Mouse (Mus musculus): ENCODE results near the gene Phf21a. TPM values are rescaled to one million over a fixed set of nuclear protein-coding genes. Genes with fewer than 3 reads are reported as not detected.
A peak's percentile ranks its signal among the peaks of the same experiment; 100 is the strongest.

Phf21a gene
- polyA plus RNA-seq, 1 experiment from 2014 or later: 37.6 TPM

GRCm38 (mm10) chr2:92182146-92182756 lies 89.3 kb downstream of the Phf21a start:
- Histone ChIP-seq H3K4me3 (replicated peaks) (peak overlapping the region; percentile 81), H3K36me3 (no peaks in the 10 kb centered on the region), H3K9me3 (replicated peaks) (no peaks in the 10 kb centered on the region), H3K27ac (replicated peaks) (peak overlapping the region; percentile 100), H3K27me3 (no peaks in the 10 kb centered on the region), H3K4me2 (replicated peaks) (peak overlapping the region; percentile 81), H3K4me1 (peaks cover 13% of the 10 kb centered on the region), H3K9ac (peak overlapping the region; percentile 78; the same call in 1 of the 2 replicates)
- 4% methylated on average over 11 of the region's 11 CpGs for WGBS
- no peak for ATAC-seq (ENCODE audit: insufficient number of reproducible peaks, low FRiP score, low TSS enrichment, low read depth)

GRCm38 (mm10) chr2:92182981-92183501 lies 90.1 kb downstream of the Phf21a start:
- ATAC-seq (ENCODE audit: insufficient number of reproducible peaks, low FRiP score, low TSS enrichment, low read depth): peak; percentile 77
- H3K4me2 ChIP-seq (replicated peaks): peak overlapping the region; percentile 81
- peak overlapping the region; percentile 78 for H3K9ac ChIP-seq
- peak overlapping the region; percentile 81 for H3K4me3 ChIP-seq (replicated peaks)
- 0% methylated on average over 41 of the region's 41 CpGs for WGBS
- peaks cover 19% of the 10 kb centered on the region for H3K4me1 ChIP-seq
- no peaks in the 10 kb centered on the region for H3K27me3 ChIP-seq
- H3K36me3 ChIP-seq: no peaks in the 10 kb centered on the region
- peak overlapping the region; percentile 100 for H3K27ac ChIP-seq (replicated peaks)
- H3K9me3 ChIP-seq (replicated peaks): no peaks in the 10 kb centered on the region

- H3K27me3 ChIP-seq: no peaks in the 10 kb centered on the region
- WGBS: under 1% methylated on average over 30 of the region's 40 CpGs
- H3K9me3 ChIP-seq (replicated peaks): no peaks in the 10 kb centered on the region
- peak overlapping the region; percentile 79 for H3K9ac ChIP-seq
- H3K4me2 ChIP-seq (replicated peaks): peak overlapping the region; percentile 81
- H3K36me3 ChIP-seq: no peaks in the 10 kb centered on the region
- H3K4me1 ChIP-seq: peaks cover 19% of the 10 kb centered on the region
- ATAC-seq (ENCODE audit: insufficient number of reproducible peaks, low FRiP score, low TSS enrichment, low read depth): peak; percentile 85
- peak overlapping the region; percentile 100 for H3K27ac ChIP-seq (replicated peaks)
- peak overlapping the region; percentile 81 for H3K4me3 ChIP-seq (replicated peaks)
Observed at GRCm38 (mm10) chr2:92183613-92184076, 90.7 kb downstream of the Phf21a start.

DNA sequence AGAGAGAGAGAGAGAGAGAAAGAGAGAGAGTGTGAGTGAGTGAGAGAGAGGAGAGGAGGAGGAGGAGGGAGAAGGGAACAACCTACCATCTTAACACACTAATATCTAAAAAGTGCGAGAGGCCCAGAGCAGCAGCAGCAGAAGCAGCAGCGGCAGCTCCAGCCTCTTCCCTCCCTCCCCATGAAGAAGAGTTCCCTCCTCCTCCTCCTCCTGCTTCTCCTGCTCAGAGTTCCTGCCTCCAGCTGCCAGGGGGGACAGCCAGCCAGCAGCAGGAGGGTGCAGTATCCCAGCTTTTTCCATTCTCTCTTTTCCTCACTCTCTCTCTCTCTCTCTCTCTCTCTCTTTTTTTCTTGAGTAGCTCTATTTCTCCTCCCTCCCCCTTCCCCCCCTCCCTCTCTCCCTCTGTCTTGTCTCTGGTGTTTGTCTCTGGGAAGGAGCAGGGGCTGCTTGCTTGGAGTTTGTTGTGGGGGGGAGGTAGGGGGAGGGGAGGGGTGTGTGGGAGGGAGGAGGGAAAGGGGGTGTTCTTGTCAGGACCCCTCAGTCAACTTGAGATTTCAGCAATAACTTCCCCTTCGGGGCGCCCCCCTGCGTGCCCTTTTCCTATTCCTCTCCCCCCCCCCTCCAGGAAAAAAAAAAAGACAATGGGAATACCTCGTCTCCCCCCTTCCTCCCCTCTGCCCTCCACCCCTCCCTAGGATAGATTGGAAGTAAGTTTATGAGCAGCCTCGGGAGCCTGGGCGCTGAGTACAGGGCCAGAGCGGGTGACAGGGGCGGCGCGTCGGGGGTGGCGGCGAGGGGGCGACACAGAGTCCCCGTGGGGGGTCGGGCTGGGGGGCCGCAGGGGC lies 91.4 kb downstream of the Phf21a start:
- ATAC-seq (ENCODE audit: insufficient number of reproducible peaks, low FRiP score, low TSS enrichment, low read depth): peak; percentile 64
- Histone ChIP-seq H3K36me3 (no peaks in the 10 kb centered on the region), H3K27ac (replicated peaks) (peak overlapping the region; percentile 100), H3K4me3 (replicated peaks) (peak overlapping the region; percentile 81), H3K4me2 (replicated peaks) (peak overlapping the region; percentile 81), H3K27me3 (no peaks in the 10 kb centered on the region), H3K4me1 (peaks cover 19% of the 10 kb centered on the region), H3K9ac (peak overlapping the region; percentile 79), H3K9me3 (replicated peaks) (no peaks in the 10 kb centered on the region)
- 0% methylated on average over 16 of the region's 19 CpGs for WGBS

GRCm38 (mm10) chr2:92185062-92185765 lies 92.3 kb downstream of the Phf21a start:
- H3K9me3 ChIP-seq (replicated peaks): no peaks in the 10 kb centered on the region
- ATAC-seq (ENCODE audit: insufficient number of reproducible peaks, low FRiP score, low TSS enrichment, low read depth): 0 out of 2 replicates have a peak, but pooled peaks have one; percentile 21
- peak overlapping the region; percentile 100 for H3K27ac ChIP-seq (replicated peaks)
- WGBS: under 1% methylated on average over 47 of the region's 47 CpGs
- peaks cover 23% of the 10 kb centered on the region for H3K4me1 ChIP-seq
- H3K27me3 ChIP-seq: no peaks in the 10 kb centered on the region
- H3K4me3 ChIP-seq (replicated peaks): peak overlapping the region; percentile 81
- peak overlapping the region; percentile 81 for H3K4me2 ChIP-seq (replicated peaks)
- H3K36me3 ChIP-seq: no peaks in the 10 kb centered on the region
- H3K9ac ChIP-seq: peak overlapping the region; percentile 79

GRCm38 (mm10) chr2:92185766-92186450 lies 93.0 kb downstream of the Phf21a start:
- Histone ChIP-seq H3K36me3 (no peaks in the 10 kb centered on the region), H3K9ac (peak overlapping the region; percentile 79), H3K9me3 (replicated peaks) (no peaks in the 10 kb centered on the region), H3K4me1 (peaks cover 24% of the 10 kb centered on the region), H3K4me3 (replicated peaks) (peak overlapping the region; percentile 81), H3K27ac (replicated peaks) (peak overlapping the region; percentile 100), H3K27me3 (no peaks in the 10 kb centered on the region), H3K4me2 (replicated peaks) (peak overlapping the region; percentile 81)
- ATAC-seq (ENCODE audit: insufficient number of reproducible peaks, low FRiP score, low TSS enrichment, low read depth): no peak
- WGBS: 9% methylated on average over 11 of the region's 11 CpGs

- Histone ChIP-seq H3K4me2 (replicated peaks) (peak overlapping the region; percentile 81), H3K9me3 (replicated peaks) (no peaks in the 10 kb centered on the region), H3K9ac (no peak overlapping the region), H3K36me3 (no peaks in the 10 kb centered on the region), H3K27ac (replicated peaks) (no peak overlapping the region), H3K27me3 (no peaks in the 10 kb centered on the region), H3K4me3 (replicated peaks) (peak overlapping the region; percentile 81; the same call in 1 of the 2 replicates), H3K4me1 (peaks cover 25% of the 10 kb centered on the region)
- 67% methylated on average over 6 of the region's 6 CpGs for WGBS
- ATAC-seq (ENCODE audit: insufficient number of reproducible peaks, low FRiP score, low TSS enrichment, low read depth): no peak
Observed at GRCm38 (mm10) chr2:92187061-92187460, 94.1 kb downstream of the Phf21a start.

DNA sequence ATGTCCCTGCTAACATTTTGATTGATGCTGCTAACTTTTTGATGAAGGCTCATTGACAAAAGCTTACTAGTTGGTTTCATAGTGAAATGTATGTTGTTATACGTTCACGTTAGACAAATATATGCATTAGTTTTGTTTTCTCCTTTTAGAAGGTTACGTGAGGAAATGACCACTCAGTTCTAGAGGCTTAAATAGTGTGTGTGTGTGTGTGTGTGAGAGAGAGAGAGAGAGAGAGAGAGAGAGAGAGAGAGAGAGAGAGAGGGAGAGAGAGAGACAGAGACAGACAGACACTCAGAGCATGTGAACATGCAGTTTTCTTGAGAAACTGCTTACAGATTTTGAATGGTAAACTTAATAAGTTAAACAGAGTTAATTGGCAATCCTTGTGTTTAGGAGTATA lies 95.8 kb downstream of the Phf21a start:
- peak overlapping the region; percentile 30 for H3K4me2 ChIP-seq (replicated peaks)
- ATAC-seq (ENCODE audit: insufficient number of reproducible peaks, low FRiP score, low TSS enrichment, low read depth): no peak
- no peak overlapping the region for H3K9ac ChIP-seq
- no peak overlapping the region for H3K4me3 ChIP-seq (replicated peaks)
- no peaks in the 10 kb centered on the region for H3K36me3 ChIP-seq
- no peaks in the 10 kb centered on the region for H3K27me3 ChIP-seq
- H3K4me1 ChIP-seq: peaks cover 23% of the 10 kb centered on the region
- no peaks in the 10 kb centered on the region for H3K9me3 ChIP-seq (replicated peaks)
- WGBS: 56% methylated on average over 3 of the region's 3 CpGs
- H3K27ac ChIP-seq (replicated peaks): no peak overlapping the region

DNA sequence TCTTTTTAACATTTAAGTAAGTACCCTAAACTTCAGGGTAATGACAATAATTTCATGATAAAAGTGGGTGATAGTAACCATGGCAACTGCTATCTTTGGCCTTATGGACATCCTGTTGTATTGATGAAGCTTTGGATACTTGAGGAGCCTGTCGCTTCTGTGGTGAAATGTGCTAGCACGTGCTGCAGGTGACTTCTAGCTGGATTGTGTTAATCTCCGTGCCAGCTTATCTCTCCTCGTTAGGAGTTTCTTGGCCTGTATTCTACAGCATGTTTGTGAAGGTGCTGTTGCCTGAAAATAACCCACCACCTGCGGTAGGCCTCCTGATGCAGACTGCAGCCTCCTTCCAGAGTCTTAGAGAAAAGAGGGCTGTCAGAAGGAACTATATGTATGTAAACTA lies 98.0 kb downstream of the Phf21a start:
- Histone ChIP-seq H3K4me1 (peaks cover 21% of the 10 kb centered on the region), H3K9me3 (replicated peaks) (no peaks in the 10 kb centered on the region), H3K9ac (no peak overlapping the region), H3K27me3 (no peaks in the 10 kb centered on the region), H3K36me3 (no peaks in the 10 kb centered on the region), H3K27ac (replicated peaks) (no peak overlapping the region), H3K4me2 (replicated peaks) (no peak overlapping the region), H3K4me3 (replicated peaks) (no peak overlapping the region)
- WGBS: 75% methylated on average over 5 of the region's 5 CpGs
- ATAC-seq (ENCODE audit: insufficient number of reproducible peaks, low FRiP score, low TSS enrichment, low read depth): no peak

GRCm38 (mm10) chr2:92191826-92192581 lies 99.1 kb downstream of the Phf21a start:
- H3K4me3 ChIP-seq (replicated peaks): no peak overlapping the region
- H3K36me3 ChIP-seq: no peaks in the 10 kb centered on the region
- 76% methylated on average over 5 of the region's 5 CpGs for WGBS
- peaks cover 16% of the 10 kb centered on the region for H3K4me1 ChIP-seq
- no peak overlapping the region for H3K9ac ChIP-seq
- no peak for ATAC-seq (ENCODE audit: insufficient number of reproducible peaks, low FRiP score, low TSS enrichment, low read depth)
- no peak overlapping the region for H3K4me2 ChIP-seq (replicated peaks)
- H3K9me3 ChIP-seq (replicated peaks): no peaks in the 10 kb centered on the region
- no peaks in the 10 kb centered on the region for H3K27me3 ChIP-seq
- H3K27ac ChIP-seq (replicated peaks): no peak overlapping the region

All from embryonic facial prominence, embryonic 15.5 days (tissue).